Mouse (Mus musculus): Measurements from ENCODE around the gene Cyp19a1.

- TF ChIP-seq POLR2A (IDR thresholded peaks at IDR 0.05; ENCODE audit: extremely low read depth, insufficient read depth, low read length) = no peak
- no peak for TF ChIP-seq CTCF (IDR thresholded peaks at IDR 0.05; ENCODE audit: extremely low read depth, insufficient read depth, low read length)
These were observed 99.5 kb downstream of the Cyp19a1 start for GRCm38 (mm10) chr9:54168425-54168824.

All from cortical plate, adult 2 months (tissue).